Mouse (Mus musculus) granulocyte monocyte progenitor cell, adult 5-6 weeks (primary cell): Measurements from ENCODE around the gene Krtap4-16. TPM values are rescaled to one million over a fixed set of nuclear protein-coding genes. Genes with fewer than 3 reads are reported as not detected.
"Not testable (repeated sequence)": the region's sequence is repeated elsewhere in the genome, so short reads cannot be mapped to it uniquely, and the experiment has no call there.

ENCODE experiments used
- ATAC-seq: replicated peaks from 2 replicates; pipeline ENCODE4 v1.8.0; 2016; ENCODE audit warnings: mild to moderate bottlenecking, moderate TSS enrichment, inconsistent platforms; ENCODE audit not compliant: poor library complexity, severe bottlenecking
- total RNA-seq, 2 experiments: library from RNA; stranded (forward) in 1 of 2; stranded (reverse) in 1 of 2; fragments of 200-712, 200-1000 nt in 1 of 2; fragments of >200 nt in 1 of 2; fragmentation: Nextera tagmentation in 1 of 2; gene quantifications; 2 replicates each; pipeline ENCODE4 v1.2.3; 2014 to 2017

Gene Krtap4-16
- total RNA-seq (2014; fragmentation: Nextera tagmentation) (not detected in 2 replicates), total RNA-seq (2017) (not detected in 2 replicates)

GRCm38 (mm10) chr11:99851508-99851907 lies at the start of gene Krtap4-16:
Gene Krtap4-16 (minus strand): TSS chr11:99851608.
- ATAC-seq: no peak

DNA sequence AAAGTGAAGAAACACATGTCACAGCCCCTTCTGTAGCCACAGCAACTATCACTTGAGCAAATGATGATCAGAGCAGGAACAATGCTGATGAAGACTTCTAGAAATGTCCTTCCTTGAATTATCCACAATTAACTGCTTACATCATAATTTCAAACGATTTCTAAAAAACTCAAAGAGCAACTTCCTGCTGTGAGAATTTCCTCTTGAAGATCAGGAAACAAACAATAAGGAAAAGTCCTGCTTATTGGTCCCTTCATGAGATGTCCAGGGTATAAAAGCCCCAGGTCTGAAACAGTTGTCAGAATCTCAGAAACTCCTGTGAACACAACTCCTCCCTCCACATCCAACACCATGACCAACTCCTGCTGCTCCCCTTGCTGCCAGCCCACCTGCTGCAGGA lies 27.5 kb upstream of the Krtap4-16 start, which contains the start of gene Gm11567:
Gene Gm11567, plus strand, starts transcription at position 301 of the 400 bp plus-strand sequence.
- ATAC-seq: not testable (repeated sequence)

- ATAC-seq: not testable (repeated sequence)
Observed at GRCm38 (mm10) chr11:99873089-99873488, 21.7 kb upstream of the Krtap4-16 start, which contains the start of gene Krtap9-1. Gene Krtap9-1 (plus strand): TSS chr11:99873389.

DNA sequence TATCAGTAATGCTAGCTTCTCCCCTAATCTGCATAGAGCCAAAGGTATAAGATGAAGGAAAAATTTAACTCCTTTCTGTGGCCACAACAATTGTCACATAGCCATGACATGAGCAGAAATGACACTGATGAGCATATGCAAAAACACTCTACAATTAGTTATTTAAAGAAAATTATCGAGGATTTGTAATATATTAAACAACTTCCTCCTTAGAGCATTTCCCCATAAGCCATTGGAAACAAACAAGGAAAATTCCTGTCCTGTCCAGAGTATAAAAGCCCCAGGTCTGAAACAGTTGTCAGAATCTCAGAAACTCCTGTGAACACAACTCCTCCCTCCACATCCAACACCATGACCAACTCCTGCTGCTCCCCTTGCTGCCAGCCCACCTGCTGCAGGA lies 12.8 kb upstream of the Krtap4-16 start, which contains the start of gene Gm11559:
Gene Gm11559, plus strand, starts transcription at position 301 of the 400 bp plus-strand sequence.
- not testable (repeated sequence) for ATAC-seq

DNA sequence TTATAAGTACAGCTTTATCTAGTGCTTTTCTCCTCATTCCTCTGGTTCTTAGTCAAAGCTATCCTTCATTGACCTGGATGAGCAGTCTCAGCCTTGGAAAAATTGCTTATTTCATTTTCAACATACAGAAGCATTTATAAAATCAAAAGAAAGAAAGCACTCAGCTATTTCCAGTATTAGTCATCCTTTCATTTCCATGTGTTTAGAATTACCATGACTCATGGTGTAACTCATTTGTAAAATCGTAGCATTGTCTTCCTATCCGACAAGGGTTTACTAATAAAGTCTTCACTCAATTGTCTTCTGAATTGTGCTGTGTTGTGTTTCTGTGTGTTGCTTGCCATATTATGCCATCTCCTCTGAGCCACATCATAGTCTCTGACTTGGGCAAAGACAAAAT lies 7.4 kb upstream of the Krtap4-16 start:
- no peak for ATAC-seq

GRCm38 (mm10) chr11:99857617-99858016 lies 6.2 kb upstream of the Krtap4-16 start, which contains the start of gene Gm11568:
Gene Gm11568 (plus strand): TSS chr11:99857917.
- ATAC-seq: no peak

DNA sequence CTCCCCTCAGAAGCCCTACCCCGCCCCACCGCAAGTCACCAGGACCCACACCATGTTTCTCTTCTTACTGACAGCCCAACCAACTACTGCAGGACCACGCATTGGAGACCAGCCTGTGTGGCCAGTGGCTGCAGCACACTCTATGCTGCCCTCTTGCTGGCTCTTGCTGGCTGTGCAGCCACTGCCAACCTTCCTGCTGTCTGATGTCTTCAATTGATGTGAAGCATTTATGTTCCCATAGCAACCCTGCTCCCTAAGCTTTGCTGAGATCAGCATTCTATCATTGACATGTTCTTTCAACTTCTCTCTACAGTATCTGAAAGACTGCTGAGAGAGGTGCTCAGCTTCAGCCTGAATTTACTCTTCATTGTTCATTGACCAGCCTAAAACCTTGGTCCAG lies 2.7 kb upstream of the Krtap4-16 start:
- no peak for ATAC-seq

DNA sequence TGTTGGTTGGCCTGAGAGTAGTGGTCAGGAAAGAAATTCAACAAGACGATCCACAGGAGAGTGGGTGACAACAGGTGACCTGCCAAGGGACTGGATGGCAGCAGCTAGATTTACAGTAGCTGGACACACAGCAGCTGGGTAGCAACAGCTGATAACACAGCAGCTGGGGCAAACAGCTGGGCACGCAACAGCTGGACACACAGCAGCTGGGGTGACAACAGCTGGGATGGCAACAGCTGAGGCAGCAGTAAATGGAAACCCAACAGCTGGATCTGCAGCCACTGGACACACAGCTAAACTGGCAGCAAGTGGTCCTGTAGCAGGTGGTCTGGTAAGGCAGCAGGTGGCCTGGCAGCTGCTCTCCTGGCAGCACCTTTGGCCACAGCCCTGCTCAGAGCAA lies 4.7 kb downstream of the Krtap4-16 start:
- ATAC-seq: no peak

DNA sequence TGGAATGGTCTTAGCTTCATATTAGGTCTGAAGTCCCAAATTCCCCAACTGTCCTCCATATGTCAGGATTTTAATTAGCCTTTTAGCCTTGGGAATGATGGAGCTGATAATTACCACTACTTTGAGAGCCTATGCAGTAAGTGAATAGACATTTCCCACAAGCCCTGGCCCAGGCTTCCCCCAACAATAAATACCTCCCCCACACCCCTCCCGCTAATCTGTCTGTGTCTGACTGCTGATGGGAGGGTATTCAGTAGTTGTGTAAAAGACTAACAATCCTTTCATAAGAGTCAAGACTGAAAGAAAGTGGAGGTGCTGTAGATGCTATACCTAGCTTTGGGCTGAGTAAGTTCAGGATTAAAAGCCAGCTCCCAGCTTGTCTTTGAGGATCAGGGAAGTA lies 9.2 kb downstream of the Krtap4-16 start:
- ATAC-seq: no peak

DNA sequence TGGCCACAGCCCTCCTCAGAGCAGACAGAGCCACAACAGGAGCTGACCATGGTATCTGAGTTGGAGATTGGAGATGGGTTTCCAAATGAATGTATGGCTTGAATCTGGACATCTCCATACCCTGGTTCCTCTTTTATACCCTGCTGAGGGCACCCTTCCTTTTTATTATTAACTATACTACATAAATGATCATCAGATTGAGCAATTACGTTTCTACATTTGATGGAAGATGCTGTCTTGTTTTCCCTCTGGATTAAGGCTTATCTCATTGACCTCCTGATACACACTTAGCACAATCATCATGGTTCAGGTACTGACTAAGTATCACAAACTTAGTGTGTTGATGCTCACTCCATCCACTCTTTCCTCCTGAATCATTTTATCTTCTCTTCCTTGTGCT lies 13.4 kb downstream of the Krtap4-16 start, which contains the start of gene 2300003K06Rik:
Gene 2300003K06Rik, minus strand, starts transcription at position 101 of the 400 bp plus-strand sequence.
- no peak for ATAC-seq

GRCm38 (mm10) chr11:99815566-99815965 lies 35.8 kb downstream of the Krtap4-16 start, which contains the start of gene Gm11564:
Gene Gm11564 (minus strand): TSS chr11:99815666.
- ATAC-seq: not testable (repeated sequence)

DNA sequence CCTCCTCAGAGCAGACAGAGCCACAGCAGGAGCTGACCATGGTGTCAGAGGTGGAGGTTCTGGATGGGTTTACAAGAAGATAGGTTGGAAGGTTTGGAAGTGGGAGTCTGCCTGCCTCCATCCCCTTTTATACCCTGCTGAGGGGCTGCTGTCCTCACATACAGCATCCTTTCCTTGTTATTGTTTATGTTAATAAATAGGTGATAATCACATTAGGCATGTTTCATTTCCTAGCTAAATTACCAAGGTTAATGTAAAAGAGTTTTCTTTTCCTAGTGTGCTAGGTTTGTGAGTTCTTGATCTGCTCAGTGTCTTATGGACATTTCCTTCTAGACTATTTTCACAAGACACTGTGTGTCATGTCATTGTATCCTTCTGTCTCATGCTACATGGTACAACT lies 41.6 kb downstream of the Krtap4-16 start, which contains the start of gene Krtap4-13:
Gene Krtap4-13, minus strand, starts transcription at position 101 of the 400 bp plus-strand sequence.
- not testable (repeated sequence) for ATAC-seq

GRCm38 (mm10) chr11:99804346-99804745 lies 47.1 kb downstream of the Krtap4-16 start, which contains the start of gene Gm11554:
Gene Gm11554 (minus strand): TSS chr11:99804446.
- not testable (repeated sequence) for ATAC-seq

Other genes starting within 250 kb of the Krtap4-16 start
Only the 30 nearest of the 38 such genes appear.
- gene Krtap4-7, start 207.5 kb downstream of the Krtap4-16 start, total RNA-seq (2014; fragmentation: Nextera tagmentation): not detected in 2 replicates
- gene Krtap4-7, start 207.5 kb downstream of the Krtap4-16 start, total RNA-seq (2017): not detected in 2 replicates
- not detected in 2 replicates for gene Gm11555, start 201.4 kb downstream of the Krtap4-16 start, total RNA-seq (2014; fragmentation: Nextera tagmentation)
- not detected in 2 replicates for gene Gm11555, start 201.4 kb downstream of the Krtap4-16 start, total RNA-seq (2017)
- not detected in 2 replicates for gene Gm11563, start 192.6 kb downstream of the Krtap4-16 start, total RNA-seq (2014; fragmentation: Nextera tagmentation)
- gene Gm11563, start 192.6 kb downstream of the Krtap4-16 start, total RNA-seq (2017): not detected in 2 replicates
- gene Krtap4-6, start 185.6 kb downstream of the Krtap4-16 start, total RNA-seq (2014; fragmentation: Nextera tagmentation): not detected in 2 replicates
- gene Krtap4-6, start 185.6 kb downstream of the Krtap4-16 start, total RNA-seq (2017): not detected in 2 replicates
- not detected in 2 replicates for gene Gm14190, start 160.9 kb downstream of the Krtap4-16 start, total RNA-seq (2014; fragmentation: Nextera tagmentation)
- not detected in 2 replicates for gene Gm14190, start 160.9 kb downstream of the Krtap4-16 start, total RNA-seq (2017)
- not detected in 2 replicates for gene Gm14180, start 117.3 kb downstream of the Krtap4-16 start, total RNA-seq (2014; fragmentation: Nextera tagmentation)
- gene Gm14180, start 117.3 kb downstream of the Krtap4-16 start, total RNA-seq (2017): not detected in 2 replicates
- not detected in 2 replicates for gene Gm11595, start 78.7 kb downstream of the Krtap4-16 start, total RNA-seq (2014; fragmentation: Nextera tagmentation)
- not detected in 2 replicates for gene Gm11595, start 78.7 kb downstream of the Krtap4-16 start, total RNA-seq (2017)
- gene Krtap4-8, start 70.9 kb downstream of the Krtap4-16 start, total RNA-seq (2014; fragmentation: Nextera tagmentation): not detected in 2 replicates
- gene Krtap4-8, start 70.9 kb downstream of the Krtap4-16 start, total RNA-seq (2017): not detected in 2 replicates
- not detected in 2 replicates for gene Krtap4-9, start 66.4 kb downstream of the Krtap4-16 start, total RNA-seq (2014; fragmentation: Nextera tagmentation)
- not detected in 2 replicates for gene Krtap4-9, start 66.4 kb downstream of the Krtap4-16 start, total RNA-seq (2017)
- not detected in 2 replicates for gene Gm11596, start 58.1 kb downstream of the Krtap4-16 start, total RNA-seq (2014; fragmentation: Nextera tagmentation)
- gene Gm11596, start 58.1 kb downstream of the Krtap4-16 start, total RNA-seq (2017): not detected in 2 replicates
- gene Gm11569, start 52.7 kb downstream of the Krtap4-16 start, total RNA-seq (2014; fragmentation: Nextera tagmentation): not detected in 2 replicates
- not detected in 2 replicates for gene Gm11569, start 52.7 kb downstream of the Krtap4-16 start, total RNA-seq (2017)
- gene Gm11554, start 47.2 kb downstream of the Krtap4-16 start, total RNA-seq (2014; fragmentation: Nextera tagmentation): not detected in 2 replicates
- not detected in 2 replicates for gene Gm11554, start 47.2 kb downstream of the Krtap4-16 start, total RNA-seq (2017)
- gene Krtap4-13, start 41.7 kb downstream of the Krtap4-16 start, total RNA-seq (2014; fragmentation: Nextera tagmentation): not detected in 2 replicates
- gene Krtap4-13, start 41.7 kb downstream of the Krtap4-16 start, total RNA-seq (2017): not detected in 2 replicates
- not detected in 2 replicates for gene Gm11564, start 35.9 kb downstream of the Krtap4-16 start, total RNA-seq (2014; fragmentation: Nextera tagmentation)
- not detected in 2 replicates for gene Gm11564, start 35.9 kb downstream of the Krtap4-16 start, total RNA-seq (2017)
- not detected in 2 replicates for gene 2300003K06Rik, start 13.5 kb downstream of the Krtap4-16 start, total RNA-seq (2014; fragmentation: Nextera tagmentation)
- gene 2300003K06Rik, start 13.5 kb downstream of the Krtap4-16 start, total RNA-seq (2017): not detected in 2 replicates
- not detected in 2 replicates for gene Gm11568, start 6.3 kb upstream of the Krtap4-16 start, total RNA-seq (2014; fragmentation: Nextera tagmentation)
- not detected in 2 replicates for gene Gm11568, start 6.3 kb upstream of the Krtap4-16 start, total RNA-seq (2017)
- not detected in 2 replicates for gene Gm11559, start 12.9 kb upstream of the Krtap4-16 start, total RNA-seq (2014; fragmentation: Nextera tagmentation)
- not detected in 2 replicates for gene Gm11559, start 12.9 kb upstream of the Krtap4-16 start, total RNA-seq (2017)
- gene Krtap9-1, start 21.8 kb upstream of the Krtap4-16 start, total RNA-seq (2014; fragmentation: Nextera tagmentation): not detected in 2 replicates
- not detected in 2 replicates for gene Krtap9-1, start 21.8 kb upstream of the Krtap4-16 start, total RNA-seq (2017)
- not detected in 2 replicates for gene Gm11567, start 27.6 kb upstream of the Krtap4-16 start, total RNA-seq (2014; fragmentation: Nextera tagmentation)
- gene Gm11567, start 27.6 kb upstream of the Krtap4-16 start, total RNA-seq (2017): not detected in 2 replicates
- gene Krtap31-1, start 56.3 kb upstream of the Krtap4-16 start, total RNA-seq (2014; fragmentation: Nextera tagmentation): not detected in 2 replicates
- gene Krtap31-1, start 56.3 kb upstream of the Krtap4-16 start, total RNA-seq (2017): not detected in 2 replicates
- gene Gm11565, start 63.1 kb upstream of the Krtap4-16 start, total RNA-seq (2014; fragmentation: Nextera tagmentation): not detected in 2 replicates
- gene Gm11565, start 63.1 kb upstream of the Krtap4-16 start, total RNA-seq (2017): not detected in 2 replicates
- gene Krtap31-2, start 84.7 kb upstream of the Krtap4-16 start, total RNA-seq (2014; fragmentation: Nextera tagmentation): not detected in 2 replicates
- gene Krtap31-2, start 84.7 kb upstream of the Krtap4-16 start, total RNA-seq (2017): not detected in 2 replicates
- gene Krtap9-5, start 96.9 kb upstream of the Krtap4-16 start, total RNA-seq (2014; fragmentation: Nextera tagmentation): not detected in 2 replicates
- not detected in 2 replicates for gene Krtap9-5, start 96.9 kb upstream of the Krtap4-16 start, total RNA-seq (2017)
- gene Krtap29-1, start 127.4 kb upstream of the Krtap4-16 start, total RNA-seq (2014; fragmentation: Nextera tagmentation): not detected in 2 replicates
- gene Krtap29-1, start 127.4 kb upstream of the Krtap4-16 start, total RNA-seq (2017): not detected in 2 replicates
- gene Krtap16-1, start 135.0 kb upstream of the Krtap4-16 start, total RNA-seq (2014; fragmentation: Nextera tagmentation): not detected in 2 replicates
- gene Krtap16-1, start 135.0 kb upstream of the Krtap4-16 start, total RNA-seq (2017): not detected in 2 replicates
- not detected in 2 replicates for gene Krtap17-1, start 142.4 kb upstream of the Krtap4-16 start, total RNA-seq (2014; fragmentation: Nextera tagmentation)
- not detected in 2 replicates for gene Krtap17-1, start 142.4 kb upstream of the Krtap4-16 start, total RNA-seq (2017)
- gene Krt33a, start 164.6 kb upstream of the Krtap4-16 start, total RNA-seq (2014; fragmentation: Nextera tagmentation): not detected in 2 replicates
- not detected in 2 replicates for gene Krt33a, start 164.6 kb upstream of the Krtap4-16 start, total RNA-seq (2017)
- not detected in 2 replicates for gene Krt33b, start 178.3 kb upstream of the Krtap4-16 start, total RNA-seq (2014; fragmentation: Nextera tagmentation)
- gene Krt33b, start 178.3 kb upstream of the Krtap4-16 start, total RNA-seq (2017): not detected in 2 replicates
- not detected in 2 replicates for gene Krt34, start 189.9 kb upstream of the Krtap4-16 start, total RNA-seq (2014; fragmentation: Nextera tagmentation)
- gene Krt34, start 189.9 kb upstream of the Krtap4-16 start, total RNA-seq (2017): not detected in 2 replicates
- not detected in 2 replicates for gene Krt31, start 198.9 kb upstream of the Krtap4-16 start, total RNA-seq (2014; fragmentation: Nextera tagmentation)
- not detected in 2 replicates for gene Krt31, start 198.9 kb upstream of the Krtap4-16 start, total RNA-seq (2017)